Mouse (Mus musculus): ENCODE measurements around the gene Exoc3l2. TPM values are rescaled to one million over a fixed set of nuclear protein-coding genes. Genes with fewer than 3 reads are reported as not detected.

Gene Exoc3l2
- polyA plus RNA-seq, 1 experiment = 0.01 TPM

DNA sequence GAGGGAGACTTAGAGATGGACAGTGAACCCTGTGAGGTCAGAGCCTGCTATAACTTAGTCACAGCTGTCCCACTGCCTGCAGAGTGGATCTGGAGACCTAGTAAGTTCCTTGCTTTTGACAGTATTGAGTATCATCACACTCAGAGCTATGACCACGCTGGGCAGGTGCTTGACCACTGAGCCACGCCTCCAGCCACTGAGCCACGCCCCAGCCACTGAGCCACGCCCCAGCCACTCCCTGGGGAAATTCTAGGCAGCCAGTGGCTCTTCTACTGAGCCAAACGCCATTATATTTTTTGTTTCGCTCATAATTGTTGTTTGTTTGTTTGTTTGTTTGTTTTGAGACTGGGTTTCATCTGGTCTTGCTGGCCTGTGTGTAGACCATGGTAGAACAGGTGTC lies 4.5 kb downstream of the Exoc3l2 start:
- H3K79me2 ChIP-seq (ENCODE audit: control insufficient read depth, insufficient read depth) = no peaks in the 10 kb centered on the region
- H3K4me3 ChIP-seq (ENCODE audit: insufficient read depth, poor library complexity, severe bottlenecking) = no peak overlapping the region
- no peak for TF ChIP-seq MYOG (IDR thresholded peaks at IDR 0.05; ENCODE audit: control insufficient read depth, extremely low read depth, insufficient read length)
- TF ChIP-seq MAX (IDR thresholded peaks at IDR 0.05) = no peak
- TF ChIP-seq CEBPB (IDR thresholded peaks at IDR 0.05; ENCODE audit: low read depth) = no peak
- no peak for TF ChIP-seq USF1 (IDR thresholded peaks at IDR 0.05; ENCODE audit: low read depth)
- TF ChIP-seq FOSL1 (IDR thresholded peaks at IDR 0.05; ENCODE audit: insufficient read depth, low read length, poor library complexity, severe bottlenecking) = no peak
- no peak for TF ChIP-seq MYOD1 (IDR thresholded peaks at IDR 0.05; ENCODE audit: control insufficient read depth, insufficient read length, low read depth)
- TF ChIP-seq CTCF (IDR thresholded peaks at IDR 0.05; ENCODE audit: control insufficient read depth, insufficient read depth, insufficient read length) = no peak
- no peaks in the 10 kb centered on the region for H3K36me3 ChIP-seq (ENCODE audit: control insufficient read depth, insufficient read depth)
- H3K27me3 ChIP-seq (ENCODE audit: control insufficient read depth, insufficient read depth, insufficient read length) = peaks cover 26% of the 10 kb centered on the region
- H3ac ChIP-seq (ENCODE audit: control insufficient read depth, insufficient read length, low read depth) = no peak overlapping the region
- H3K79me3 ChIP-seq (ENCODE audit: low read depth) = no peaks in the 10 kb centered on the region

DNA sequence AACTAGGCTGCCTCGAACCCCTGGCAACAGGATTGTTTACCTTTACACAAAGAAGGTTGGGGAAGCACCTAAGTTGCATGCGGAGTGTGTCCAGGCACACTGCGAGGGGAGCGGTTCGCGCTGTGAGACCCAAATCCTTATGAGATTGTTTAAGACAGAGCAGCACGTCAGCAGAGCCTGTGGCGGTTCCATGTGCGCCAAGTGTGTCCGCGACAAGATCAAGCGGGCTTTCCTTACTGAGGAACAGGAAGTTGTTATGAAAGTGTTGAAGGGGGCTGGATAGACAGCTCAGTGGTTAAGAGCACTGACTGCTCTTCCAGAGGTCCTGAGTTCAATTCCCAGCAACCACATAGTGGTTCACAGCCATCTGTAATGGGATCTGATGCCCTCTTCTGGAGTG lies 5.1 kb downstream of the Exoc3l2 start:
- no peaks in the 10 kb centered on the region for H3K79me3 ChIP-seq (ENCODE audit: low read depth)
- H3K36me3 ChIP-seq (ENCODE audit: control insufficient read depth, insufficient read depth) = no peaks in the 10 kb centered on the region
- no peaks in the 10 kb centered on the region for H3K79me2 ChIP-seq (ENCODE audit: control insufficient read depth, insufficient read depth)
- no peak overlapping the region for H3K4me3 ChIP-seq (ENCODE audit: insufficient read depth, poor library complexity, severe bottlenecking)
- no peak overlapping the region for H3ac ChIP-seq (ENCODE audit: control insufficient read depth, insufficient read length, low read depth)
- H3K27me3 ChIP-seq (ENCODE audit: control insufficient read depth, insufficient read depth, insufficient read length) = peaks cover 32% of the 10 kb centered on the region
- TF ChIP-seq MAX (IDR thresholded peaks at IDR 0.05) = no peak
- no peak for TF ChIP-seq FOSL1 (IDR thresholded peaks at IDR 0.05; ENCODE audit: insufficient read depth, low read length, poor library complexity, severe bottlenecking)

DNA sequence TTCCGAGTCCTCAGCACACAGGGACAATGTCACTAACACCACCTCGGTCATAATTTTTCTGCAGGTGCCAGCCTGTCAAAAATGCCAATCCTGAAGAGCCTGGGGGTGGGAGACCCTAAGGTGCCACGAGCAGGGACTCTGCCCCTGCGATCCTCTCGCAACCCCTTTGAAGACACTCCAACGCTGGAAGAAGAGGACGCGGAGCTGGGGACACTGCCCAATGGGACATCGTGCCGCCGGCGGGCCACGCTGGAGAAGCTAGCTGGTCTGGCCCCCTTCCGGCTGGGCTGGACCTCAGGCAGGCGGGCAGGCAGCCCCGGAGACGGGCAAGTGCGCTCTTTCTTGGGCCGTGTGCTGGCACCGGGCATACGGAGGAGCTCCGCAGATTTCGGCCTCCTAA lies 6.3 kb downstream of the Exoc3l2 start:
- Histone ChIP-seq H3K27me3 (ENCODE audit: control insufficient read depth, insufficient read depth, insufficient read length) (peaks cover 44% of the 10 kb centered on the region), H3K36me3 (ENCODE audit: control insufficient read depth, insufficient read depth) (no peaks in the 10 kb centered on the region), H3K79me2 (ENCODE audit: control insufficient read depth, insufficient read depth) (no peaks in the 10 kb centered on the region), H3K79me3 (ENCODE audit: low read depth) (no peaks in the 10 kb centered on the region), H3ac (ENCODE audit: control insufficient read depth, insufficient read length, low read depth) (no peak overlapping the region), H3K4me3 (ENCODE audit: insufficient read depth, poor library complexity, severe bottlenecking) (no peak overlapping the region)
- TF ChIP-seq MYOG (IDR thresholded peaks at IDR 0.05; ENCODE audit: control insufficient read depth, extremely low read depth, insufficient read length) = no peak
- no peak for TF ChIP-seq MYOD1 (IDR thresholded peaks at IDR 0.05; ENCODE audit: control insufficient read depth, insufficient read length, low read depth)
- no peak for TF ChIP-seq CEBPB (IDR thresholded peaks at IDR 0.05; ENCODE audit: low read depth)
- no peak for TF ChIP-seq CTCF (IDR thresholded peaks at IDR 0.05; ENCODE audit: control insufficient read depth, insufficient read depth, insufficient read length)
- no peak for TF ChIP-seq USF1 (IDR thresholded peaks at IDR 0.05; ENCODE audit: low read depth)
- TF ChIP-seq FOSL1 (IDR thresholded peaks at IDR 0.05; ENCODE audit: insufficient read depth, low read length, poor library complexity, severe bottlenecking) = no peak
- no peak for TF ChIP-seq MAX (IDR thresholded peaks at IDR 0.05)

- Histone ChIP-seq H3ac (ENCODE audit: control insufficient read depth, insufficient read length, low read depth) (no peak overlapping the region), H3K79me3 (ENCODE audit: low read depth) (no peaks in the 10 kb centered on the region), H3K27me3 (ENCODE audit: control insufficient read depth, insufficient read depth, insufficient read length) (peaks cover 50% of the 10 kb centered on the region), H3K79me2 (ENCODE audit: control insufficient read depth, insufficient read depth) (no peaks in the 10 kb centered on the region), H3K4me3 (ENCODE audit: insufficient read depth, poor library complexity, severe bottlenecking) (no peak overlapping the region), H3K36me3 (ENCODE audit: control insufficient read depth, insufficient read depth) (no peaks in the 10 kb centered on the region)
- no peak for TF ChIP-seq MYOD1 (IDR thresholded peaks at IDR 0.05; ENCODE audit: control insufficient read depth, insufficient read length, low read depth)
- no peak for TF ChIP-seq CTCF (IDR thresholded peaks at IDR 0.05; ENCODE audit: control insufficient read depth, insufficient read depth, insufficient read length)
- TF ChIP-seq MYOG (IDR thresholded peaks at IDR 0.05; ENCODE audit: control insufficient read depth, extremely low read depth, insufficient read length) = no peak
These were observed 7.2 kb downstream of the Exoc3l2 start for GRCm38 (mm10) chr7:19470308-19470707.

GRCm38 (mm10) chr7:19472403-19472802 lies 9.3 kb downstream of the Exoc3l2 start:
- H3K4me3 ChIP-seq (ENCODE audit: insufficient read depth, poor library complexity, severe bottlenecking) = no peak overlapping the region
- H3K79me2 ChIP-seq (ENCODE audit: control insufficient read depth, insufficient read depth) = no peaks in the 10 kb centered on the region
- TF ChIP-seq CTCF (IDR thresholded peaks at IDR 0.05; ENCODE audit: control insufficient read depth, insufficient read depth, insufficient read length) = no peak
- H3K27me3 ChIP-seq (ENCODE audit: control insufficient read depth, insufficient read depth, insufficient read length) = peaks cover 65% of the 10 kb centered on the region
- no peak overlapping the region for H3ac ChIP-seq (ENCODE audit: control insufficient read depth, insufficient read length, low read depth)
- H3K36me3 ChIP-seq (ENCODE audit: control insufficient read depth, insufficient read depth) = no peaks in the 10 kb centered on the region
- H3K79me3 ChIP-seq (ENCODE audit: low read depth) = no peaks in the 10 kb centered on the region

GRCm38 (mm10) chr7:19473875-19474443 lies 10.8 kb downstream of the Exoc3l2 start:
- no peak overlapping the region for H3K4me3 ChIP-seq (ENCODE audit: insufficient read depth, poor library complexity, severe bottlenecking)
- no peak for TF ChIP-seq CTCF (IDR thresholded peaks at IDR 0.05; ENCODE audit: control insufficient read depth, insufficient read depth, insufficient read length)
- TF ChIP-seq MAX (IDR thresholded peaks at IDR 0.05) = no peak
- TF ChIP-seq CEBPB (IDR thresholded peaks at IDR 0.05; ENCODE audit: low read depth) = no peak
- TF ChIP-seq MYOD1 (IDR thresholded peaks at IDR 0.05; ENCODE audit: control insufficient read depth, insufficient read length, low read depth) = no peak
- TF ChIP-seq USF1 (IDR thresholded peaks at IDR 0.05; ENCODE audit: low read depth) = no peak
- TF ChIP-seq FOSL1 (IDR thresholded peaks at IDR 0.05; ENCODE audit: insufficient read depth, low read length, poor library complexity, severe bottlenecking) = no peak
- TF ChIP-seq MYOG (IDR thresholded peaks at IDR 0.05; ENCODE audit: control insufficient read depth, extremely low read depth, insufficient read length) = no peak
- no peaks in the 10 kb centered on the region for H3K79me2 ChIP-seq (ENCODE audit: control insufficient read depth, insufficient read depth)
- no peaks in the 10 kb centered on the region for H3K36me3 ChIP-seq (ENCODE audit: control insufficient read depth, insufficient read depth)
- peak overlapping the region; percentile 23 for H3ac ChIP-seq (ENCODE audit: control insufficient read depth, insufficient read length, low read depth)
- H3K79me3 ChIP-seq (ENCODE audit: low read depth) = no peaks in the 10 kb centered on the region
- H3K27me3 ChIP-seq (ENCODE audit: control insufficient read depth, insufficient read depth, insufficient read length) = peaks cover 75% of the 10 kb centered on the region
